Comparison of ENCODE assay signal across 10 mouse cellular contexts in genomic region chr5:137074191-137074651, GRCm38 (mm10). TPM values are rescaled to one million over a fixed set of nuclear protein-coding genes. Genes with fewer than 3 reads are reported as not detected.
DNase-seq lines count a peak whose midpoint lies in the region; ATAC-seq and TF ChIP-seq lines count a peak whose summit lies in the region.
"Had no signal": no experiment of that assay in that cellular context is flagged by ENCODE, and none has a peak within 500 bp of the region (broad histone marks: within the 10 kb centered on the region; RNA-seq: fewer than 3 reads in every experiment).

No protein-coding gene starts in this region.

- ATAC-seq in kidney, embryonic 14.5 days (ENCODE audit: low FRiP score, low TSS enrichment), result no peak

- H3K4me1 ChIP-seq in kidney, adult 2 months (ENCODE audit: control insufficient read depth, insufficient read depth, low read length), result peaks cover 20% of the 10 kb centered on the region
- H3K4me1 ChIP-seq in kidney, embryonic 14.5 days (ENCODE audit: control insufficient read depth, insufficient read depth, low read length), result peaks cover 15% of the 10 kb centered on the region
- H3K4me1 ChIP-seq in ES-E14 (ENCODE audit: control insufficient read depth in 2 of 2, insufficient read depth in 2 of 2, low read length in 2 of 2, poor library complexity in 1 of 2), result peaks cover 4 to 38% of the 10 kb centered on the region in 2 experiments; a peak in 3 of 4 replicates
- peaks cover 43% of the 10 kb centered on the region for H3K4me1 ChIP-seq in lung, adult 2 months (ENCODE audit: control insufficient read depth, insufficient read depth, low read length)

- no peak for TF ChIP-seq POLR2A in kidney, adult 2 months (IDR thresholded peaks at IDR 0.05; ENCODE audit: low read depth, low read length)
- no peak for TF ChIP-seq POLR2A in lung, adult 2 months (IDR thresholded peaks at IDR 0.05; ENCODE audit: borderline replicate concordance, extremely low read depth, low read depth, low read length)

- no peak overlapping the region for H3K9ac ChIP-seq in kidney, embryonic 14.5 days (ENCODE audit: low read depth, low read length)
- H3K9ac ChIP-seq in ES-E14 (ENCODE audit: insufficient read depth, low read depth, low read length, poor library complexity, severe bottlenecking), result peak overlapping the region; percentile 70

- 66% methylated on average over 6 of the region's 6 CpGs for WGBS in kidney, adult 2 months
- WGBS in kidney, embryonic 14.5 days, result 39% methylated on average over 6 of the region's 6 CpGs
- WGBS in lung, adult 2 months, result 13% methylated on average over 6 of the region's 6 CpGs

- H3K27me3 ChIP-seq in kidney, adult 2 months (replicated peaks; ENCODE audit: control insufficient read depth, insufficient read depth, low read length), result no peaks in the 10 kb centered on the region
- H3K27me3 ChIP-seq in kidney, embryonic 14.5 days (ENCODE audit: control insufficient read depth, insufficient read depth, low read length), result no peaks in the 10 kb centered on the region

- no peak for TF ChIP-seq CTCF in kidney, adult 2 months (conservative IDR thresholded peaks at IDR 0.05; ENCODE audit: insufficient read depth, insufficient read length, low read depth, low read length)
- TF ChIP-seq CTCF in lung, adult 2 months (IDR thresholded peaks at IDR 0.05; ENCODE audit: insufficient read depth, low read length), result no peak

- H3K4me2 ChIP-seq in kidney, embryonic 14.5 days (replicated peaks; ENCODE audit: low read depth, low read length), result no peak overlapping the region

- no peaks in the 10 kb centered on the region for H3K36me3 ChIP-seq in kidney, adult 2 months (ENCODE audit: control insufficient read depth, insufficient read depth, low read length)
- H3K36me3 ChIP-seq in kidney, embryonic 14.5 days (ENCODE audit: control insufficient read depth, insufficient read depth, low read length), result no peaks in the 10 kb centered on the region
- H3K36me3 ChIP-seq in ES-E14 (ENCODE audit: control insufficient read depth, insufficient read depth, low read length, poor library complexity, severe bottlenecking), result 0 out of 2 replicates have a peak, but pooled peaks cover under 1% of the 10 kb centered on the region

- H3K9me3 ChIP-seq in kidney, embryonic 14.5 days (ENCODE audit: control insufficient read depth, low read length), result no peaks in the 10 kb centered on the region
- H3K9me3 ChIP-seq in ES-E14 (ENCODE audit: control insufficient read depth, insufficient read depth, low read depth, low read length), result no peaks in the 10 kb centered on the region

- H3K27ac ChIP-seq in kidney, adult 2 months (ENCODE audit: insufficient read depth, low read depth, low read length), result no peak overlapping the region
- H3K27ac ChIP-seq in kidney, embryonic 14.5 days (ENCODE audit: low read depth, low read length), result no peak overlapping the region
- H3K27ac ChIP-seq in ES-E14 (ENCODE audit: insufficient read depth, low read depth, low read length, poor library complexity, severe bottlenecking), result peak overlapping the region; percentile 64; the same call in 1 of the 2 replicates

- in situ Hi-C loops in ES-E14 (cut with MboI; ENCODE audit: low sequenced_read_pairs in 2 of 2, unreplicated experiment in 2 of 2), result no loop called here

- H3K4me3 ChIP-seq in kidney, adult 2 months (ENCODE audit: insufficient read depth, low read depth, low read length), result no peak overlapping the region
- H3K4me3 ChIP-seq in kidney, embryonic 14.5 days (ENCODE audit: low read length), result no peak overlapping the region
- H3K4me3 ChIP-seq in ES-E14 (ENCODE audit: insufficient read depth in 1 of 2, low read depth in 1 of 2, low read length in 2 of 2, poor library complexity in 1 of 2, severe bottlenecking in 1 of 2), result no peak overlapping the region
- H3K4me3 ChIP-seq in lung, adult 2 months (replicated peaks; ENCODE audit: extremely low read depth, low read depth, low read length), result no peak overlapping the region

- peak; percentile 35 for DNase-seq in kidney, adult 2 months
- no peak for DNase-seq in ES-E14 (ENCODE audit: low read depth, low spot score)
- peak; percentile 5 for DNase-seq in forelimb bud, embryonic 11.5 days (ENCODE audit: low read depth, low spot score)
- peak; percentile 28 for DNase-seq in lung, adult 2 months
- no peak for DNase-seq in frontal cortex, postnatal 25 days (ENCODE audit: low spot score in 2 of 2)
- no peak for DNase-seq in adrenal gland, adult 8-10 months
- no peak for DNase-seq in frontal cortex, postnatal 14 days (ENCODE audit: low spot score in 2 of 2)
- DNase-seq: thymus, postnatal 36 days had no signal

TF ChIP-seq in ES-E14, 5 proteins besides CTCF, POLR2A, EP300 and RAD21:
- TF ChIP-seq MAFK (IDR thresholded peaks at IDR 0.05; ENCODE audit: insufficient read depth, low read depth, low read length), result no peak
- TF ChIP-seq HCFC1 (IDR thresholded peaks at IDR 0.05; ENCODE audit: borderline replicate concordance, insufficient read depth, low read length), result no peak
- TF ChIP-seq ZC3H11A (IDR thresholded peaks at IDR 0.05; ENCODE audit: borderline replicate concordance, low read depth, low read length), result no peak

RNA-seq across cellular contexts. Expression of gene Serpine1, which starts 2.2 kb away (rescaled TPM):
- polyA plus RNA-seq in kidney, adult 2 months (2012; rRNA removed), result 1.1 and 2.1 TPM in 2 replicates
- 0.26 and 0.32 TPM in 2 replicates for polyA plus RNA-seq in kidney, embryonic 14.5 days (2014; fragmentation: Nextera tagmentation; extraction: Ambion mirVana)
- total RNA-seq in ES-E14 (2012; rRNA removed), result 91.8 and 166 TPM in 2 replicates
- 19.8 and 22.0 TPM in 2 replicates for polyA plus RNA-seq in lung, adult 2 months (2012; rRNA removed)
- total RNA-seq in adrenal gland, adult 8-10 months (2022), result 1 to 10 TPM; 2.7 to 9.5 (median 6.5) TPM

RNA-seq across cellular contexts. Expression of gene Ap1s1, which starts 28.3 kb away (rescaled TPM):
- 57.7 and 67.0 TPM in 2 replicates for polyA plus RNA-seq in kidney, adult 2 months (2012; rRNA removed)
- 145 and 152 TPM in 2 replicates for polyA plus RNA-seq in kidney, embryonic 14.5 days (2014; fragmentation: Nextera tagmentation; extraction: Ambion mirVana)
- 76.4 and 112 TPM in 2 replicates for total RNA-seq in ES-E14 (2012; rRNA removed)
- polyA plus RNA-seq in lung, adult 2 months (2012; rRNA removed), result 29.0 and 32.0 TPM in 2 replicates
- total RNA-seq in adrenal gland, adult 8-10 months (2022), result 100 to 1,000 TPM; 104 to 120 (median 106) TPM

RNA-seq across cellular contexts. Expression of gene Trim56, which starts 41.8 kb away (rescaled TPM):
- 10.2 and 14.4 TPM in 2 replicates for polyA plus RNA-seq in kidney, adult 2 months (2012; rRNA removed)
- polyA plus RNA-seq in kidney, embryonic 14.5 days (2014; fragmentation: Nextera tagmentation; extraction: Ambion mirVana), result 9.7 TPM in 2 replicates
- 5.3 and 7.2 TPM in 2 replicates for total RNA-seq in ES-E14 (2012; rRNA removed)
- polyA plus RNA-seq in lung, adult 2 months (2012; rRNA removed), result 24.4 and 26.8 TPM in 2 replicates
- 10 to 100 TPM; 44.0 to 57.1 (median 54.0) TPM for total RNA-seq in adrenal gland, adult 8-10 months (2022)

RNA-seq across cellular contexts. Expression of gene Vgf, which starts 48.0 kb away (rescaled TPM):
- 0.03 and 0.08 TPM in 2 replicates for polyA plus RNA-seq in kidney, adult 2 months (2012; rRNA removed)
- 0.16 and 0.36 TPM in 2 replicates for polyA plus RNA-seq in kidney, embryonic 14.5 days (2014; fragmentation: Nextera tagmentation; extraction: Ambion mirVana)
- 32.2 and 45.6 TPM in 2 replicates for total RNA-seq in ES-E14 (2012; rRNA removed)
- polyA plus RNA-seq in lung, adult 2 months (2012; rRNA removed), result 0.03 TPM in 1 of 2 replicates, not detected in the other
- 10 to 100 TPM in 2 of 4 experiments, 1 to 10 TPM in 2; 4.4 to 20.9 (median 9.9) TPM for total RNA-seq in adrenal gland, adult 8-10 months (2022)
- total RNA-seq: gastrocnemius, postnatal 4 days had no signal

Comparison
In these comparisons a context has a peak if more than half of its experiments do, and no peak if none do; other contexts are left out.
1. DNase-seq: peak in kidney, adult 2 months (single experiment), forelimb bud, embryonic 11.5 days (single experiment) and lung, adult 2 months (single experiment); none in ES-E14 (single experiment), frontal cortex, postnatal 25 days (0 of 2), adrenal gland, adult 8-10 months (single experiment) and frontal cortex, postnatal 14 days (0 of 2).